Mouse (Mus musculus) CH12.LX (cell line): ENCODE results near the gene Gm20388. TPM values are rescaled to one million over a fixed set of nuclear protein-coding genes. Genes with fewer than 3 reads are reported as not detected.

Experiments
- DNase-seq: peaks from one replicate; pipeline ENCODE4 v3.0.0-alpha.2; 2013; ENCODE audit errors: extremely low read depth
- H3K27ac ChIP-seq: 2 replicates; pipeline ENCODE4 v1.5.1; 2012; ENCODE audit warnings: low read depth, mild to moderate bottlenecking, control low read depth, moderate library complexity; ENCODE audit not compliant: insufficient read depth
- H3K27me3 ChIP-seq: replicated peaks from 2 replicates; pipeline ENCODE3; 2012; ENCODE audit warnings: inconsistent platforms
- H3K36me3 ChIP-seq, 2 experiments: replicated peaks in 1 of 2; 2 replicates each; pipeline versions ENCODE3 to v1.6.1; 2012; ENCODE audit warnings: inconsistent platforms in 1 of 2, low read length in 1 of 2, mild to moderate bottlenecking in 1 of 2, mixed read lengths in 1 of 2, moderate library complexity in 1 of 2; ENCODE audit not compliant: control insufficient read depth in 1 of 2, insufficient read depth in 1 of 2
- H3K4me1 ChIP-seq, 2 experiments: 2 replicates each; pipeline ENCODE4 v1.6.1; 2012; ENCODE audit warnings: inconsistent platforms in 1 of 2, moderate library complexity in 1 of 2; ENCODE audit not compliant: insufficient read depth in 2 of 2, control insufficient read depth in 1 of 2
- H3K4me2 ChIP-seq: 2 replicates; pipeline ENCODE4 v1.6.1; 2012; ENCODE audit warnings: low read depth, mild to moderate bottlenecking, control low read depth; ENCODE audit not compliant: poor library complexity, insufficient read depth, severe bottlenecking
- H3K4me3 ChIP-seq, 3 experiments: fragments of 150-350 bp in 1 of 3; sonication (generic) in 1 of 3; replicated peaks in 1 of 3; 2 replicates each; pipeline versions ENCODE3 to v1.5.1; 2011 to 2012; ENCODE audit warnings: low read depth in 2 of 3, low read length in 2 of 3, mild to moderate bottlenecking in 2 of 3, moderate library complexity in 2 of 3, control low read depth in 1 of 3, improper control_type of control experiment in 1 of 3, inconsistent platforms in 1 of 3, mixed read lengths in 1 of 3; ENCODE audit not compliant: poor library complexity in 1 of 3
- H3K79me2 ChIP-seq: replicated peaks from 2 replicates; pipeline ENCODE4 v1.6.1; 2012; ENCODE audit warnings: mild to moderate bottlenecking, moderate library complexity; ENCODE audit not compliant: control insufficient read depth, poor library complexity, insufficient read depth, severe bottlenecking; ENCODE audit errors: extremely low read depth
- H3K9ac ChIP-seq: 2 replicates; pipeline ENCODE4 v1.6.1; 2012; ENCODE audit warnings: low read depth, mild to moderate bottlenecking, control low read depth, moderate library complexity; ENCODE audit not compliant: insufficient read depth
- H3K9me3 ChIP-seq: replicated peaks from 2 replicates; pipeline ENCODE3; 2012; ENCODE audit warnings: low read length, inconsistent platforms, mixed read lengths
- BHLHE40 ChIP-seq: IDR thresholded peaks from 2 replicates; pipeline ENCODE4 v1.6.1; 2011; ENCODE audit warnings: mild to moderate bottlenecking, low read depth, low read length, improper control_type of control experiment
- CHD1 ChIP-seq: IDR thresholded peaks from 2 replicates; pipeline ENCODE4 v1.6.1; 2012; ENCODE audit warnings: low read depth, low read length, improper control_type of control experiment, inconsistent platforms
- CHD2 ChIP-seq: IDR thresholded peaks from 2 replicates; pipeline ENCODE4 v1.6.1; 2011; ENCODE audit warnings: low read length, improper control_type of control experiment
- CTCF ChIP-seq, 2 experiments: IDR thresholded peaks in 1 of 2; conservative IDR thresholded peaks in 1 of 2; 2 replicates each; pipeline ENCODE4 v1.5.1; 2011 to 2012; ENCODE audit warnings: low read depth in 2 of 2, low read length in 2 of 2, improper control_type of control experiment in 1 of 2, inconsistent platforms in 1 of 2, mild to moderate bottlenecking in 1 of 2, moderate library complexity in 1 of 2
- E2F4 ChIP-seq: IDR thresholded peaks from 2 replicates; pipeline ENCODE4 v1.6.1; 2011; ENCODE audit warnings: low read depth, low read length, improper control_type of control experiment; ENCODE audit not compliant: insufficient replicate concordance
- EP300 ChIP-seq: IDR thresholded peaks from 2 replicates; pipeline ENCODE4 v1.6.1; 2011; ENCODE audit warnings: low read length, improper control_type of control experiment
- ETS1 ChIP-seq: conservative IDR thresholded peaks from 2 replicates; pipeline ENCODE4 v1.6.1; 2012; ENCODE audit warnings: low read depth, mild to moderate bottlenecking, inconsistent platforms, low read length, improper control_type of control experiment, moderate library complexity
- HCFC1 ChIP-seq: IDR thresholded peaks from 2 replicates; pipeline ENCODE4 v1.6.1; 2012; ENCODE audit warnings: low read depth, mild to moderate bottlenecking, inconsistent platforms, low read length, improper control_type of control experiment
- IRF4 ChIP-seq: IDR thresholded peaks from 2 replicates; pipeline ENCODE4 v1.6.1; 2014; ENCODE audit warnings: low read depth, mild to moderate bottlenecking, inconsistent platforms, low read length, improper control_type of control experiment
- JUN ChIP-seq: IDR thresholded peaks from 2 replicates; pipeline ENCODE4 v1.6.1; 2011; ENCODE audit warnings: low read depth, mild to moderate bottlenecking, low read length, improper control_type of control experiment, moderate library complexity; ENCODE audit not compliant: insufficient read depth
- KAT2A ChIP-seq: IDR thresholded peaks from 2 replicates; pipeline ENCODE4 v1.6.1; 2012; ENCODE audit warnings: low read length, improper control_type of control experiment, inconsistent platforms; ENCODE audit not compliant: insufficient replicate concordance
- MAX ChIP-seq: IDR thresholded peaks from 2 replicates; pipeline ENCODE4 v1.6.1; 2011; ENCODE audit warnings: low read length, improper control_type of control experiment
- MEF2A ChIP-seq: IDR thresholded peaks from 2 replicates; pipeline ENCODE4 v1.6.1; 2014; ENCODE audit warnings: low read depth, mild to moderate bottlenecking, inconsistent platforms, low read length, improper control_type of control experiment, borderline replicate concordance
- MXI1 ChIP-seq: IDR thresholded peaks from 2 replicates; pipeline ENCODE4 v1.6.1; 2011; ENCODE audit warnings: mild to moderate bottlenecking, low read depth, low read length, improper control_type of control experiment
- NELFE ChIP-seq: IDR thresholded peaks from 2 replicates; pipeline ENCODE4 v1.6.1; 2011; ENCODE audit warnings: low read depth, low read length, improper control_type of control experiment
- NRF1 ChIP-seq: IDR thresholded peaks from 2 replicates; pipeline ENCODE4 v1.6.1; 2014; ENCODE audit warnings: low read depth, mild to moderate bottlenecking, inconsistent platforms, low read length, improper control_type of control experiment, moderate library complexity
- PAX5 ChIP-seq: IDR thresholded peaks from 2 replicates; pipeline ENCODE4 v1.6.1; 2012; ENCODE audit warnings: low read length, inconsistent platforms, mixed read lengths
- POLR2AphosphoS2 ChIP-seq: IDR thresholded peaks from 2 replicates; pipeline ENCODE4 v1.6.1; 2011; ENCODE audit warnings: low read depth, low read length, improper control_type of control experiment
- RAD21 ChIP-seq: IDR thresholded peaks from 2 replicates; pipeline ENCODE4 v1.6.1; 2011; ENCODE audit warnings: low read depth, mild to moderate bottlenecking, low read length, improper control_type of control experiment, moderate library complexity
- SMC3 ChIP-seq: IDR thresholded peaks from 2 replicates; pipeline ENCODE4 v1.6.1; 2011; ENCODE audit warnings: low read depth, low read length, improper control_type of control experiment
- UBTF ChIP-seq: IDR thresholded peaks from 2 replicates; pipeline ENCODE4 v1.6.1; 2012; ENCODE audit warnings: low read depth, mild to moderate bottlenecking, inconsistent platforms, low read length, improper control_type of control experiment, moderate library complexity
- USF1 ChIP-seq: IDR thresholded peaks from 2 replicates; pipeline ENCODE4 v1.6.1; 2014; ENCODE audit warnings: low read depth, mild to moderate bottlenecking, inconsistent platforms, low read length, improper control_type of control experiment
- ZC3H11A ChIP-seq: IDR thresholded peaks from 2 replicates; pipeline ENCODE4 v1.6.1; 2012; ENCODE audit warnings: low read depth, mild to moderate bottlenecking, inconsistent platforms, low read length, improper control_type of control experiment
- ZKSCAN1 ChIP-seq: IDR thresholded peaks from 2 replicates; pipeline ENCODE4 v1.6.1; 2012; ENCODE audit warnings: low read depth, inconsistent platforms, low read length, improper control_type of control experiment, borderline replicate concordance
- ZMIZ1 ChIP-seq: IDR thresholded peaks from 2 replicates; pipeline ENCODE4 v1.6.1; 2012; ENCODE audit warnings: low read depth, mild to moderate bottlenecking, inconsistent platforms, low read length, improper control_type of control experiment
- dilution Hi-C: fragments of 300-500 bp; cut with MboI; formaldehyde crosslinking; loops from 2 replicates; pipeline ENCODE4 v1.14.3; 2020; ENCODE audit warnings: low sequenced_read_pairs; ENCODE audit not compliant: extremely low pct_unique_long_range_greater_than_20kb, extremely low pct_ligation_motif_present
- in situ Hi-C: fragments of 300-500 bp; cut with MboI; formaldehyde crosslinking; loops from 3 replicates; pipeline ENCODE4 v1.14.3; 2019; ENCODE audit warnings: low sequenced_read_pairs, low pct_ligation_motif_present, low pct_unique_long_range_greater_than_20kb, mixed read lengths
- polyA plus RNA-seq: library from polyadenylated mRNA; unstranded; fragments of >175 nt; gene quantifications from 2 replicates; pipeline ENCODE4 v1.2.1, GENCODE M21; 2012; ENCODE audit warnings: low read depth; ENCODE audit not compliant: insufficient read length
- total RNA-seq, 2 experiments: library from RNA; depleted of rRNA; stranded (reverse); fragments of 300-350 nt in 1 of 2; fragments of >200 nt in 1 of 2; gene quantifications; 2 replicates each; pipeline ENCODE4 v1.2.3; 2012 to 2014

The Gm20388 gene
- total and polyA plus RNA-seq, 3 experiments, result 14.8 to 26.3 (median 22.2) TPM

GRCm38 (mm10) chr8:122018046-122018831, 2107.6 kb downstream of the Gm20388 start:
- H3K9ac ChIP-seq, result no peak overlapping the region
- no peaks in the 10 kb centered on the region for H3K9me3 ChIP-seq
- dilution Hi-C loops, result no loop called here
- no peak for TF ChIP-seq NRF1
- no peak for TF ChIP-seq MAX
- no peak for TF ChIP-seq IRF4
- TF ChIP-seq KAT2A, result no peak
- no peak for TF ChIP-seq CHD1
- TF ChIP-seq UBTF, result no peak
- no peak for TF ChIP-seq USF1
- TF ChIP-seq SMC3, result no peak
- TF ChIP-seq ZC3H11A, result no peak
- no peak for TF ChIP-seq NELFE
- TF ChIP-seq POLR2AphosphoS2, result no peak
- no peak for TF ChIP-seq MEF2A
- TF ChIP-seq MXI1, result no peak
- H3K4me3 ChIP-seq, result no peak overlapping the region
- H3K79me2 ChIP-seq, result no peaks in the 10 kb centered on the region
- H3K36me3 ChIP-seq, result peaks cover 44 to 98% of the 10 kb centered on the region in 2 experiments
- in situ Hi-C loops, result no loop called here
- DNase-seq, result no peak
- no peaks in the 10 kb centered on the region for H3K27me3 ChIP-seq
- no peak overlapping the region for H3K4me2 ChIP-seq
- no peaks in the 10 kb centered on the region for H3K4me1 ChIP-seq
- H3K27ac ChIP-seq, result no peak overlapping the region

DNA sequence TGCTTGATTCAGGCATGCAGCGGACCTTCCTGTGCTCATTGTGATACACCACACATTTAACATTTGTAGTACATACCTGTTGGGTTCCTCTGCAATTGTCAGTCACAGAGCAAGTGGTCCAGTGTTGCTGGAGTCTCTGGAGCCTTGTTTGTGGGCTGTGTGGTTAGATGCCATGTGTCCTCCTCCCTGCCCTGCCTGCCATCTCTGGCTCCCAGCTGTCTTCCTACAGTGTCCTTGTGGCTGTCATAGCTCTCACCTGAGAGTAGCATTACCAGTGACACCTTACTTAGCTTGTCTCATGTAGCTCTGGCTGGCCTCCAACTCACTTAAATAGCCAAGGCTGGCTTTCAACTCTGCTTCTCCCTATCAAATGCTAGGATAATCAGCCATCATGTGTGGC, 2108.5 kb downstream of the Gm20388 start:
- no peaks in the 10 kb centered on the region for H3K4me1 ChIP-seq
- TF ChIP-seq SMC3 (no peak), E2F4 (no peak), MEF2A (no peak), ZMIZ1 (no peak), CTCF (conservative IDR thresholded peaks at IDR 0.05 in 1 of 2, IDR thresholded peaks at IDR 0.05 in 1 of 2; ENCODE audit: low read depth in 2 of 2, low read length in 2 of 2) (no peak), PAX5 (no peak), ZKSCAN1 (no peak), NRF1 (no peak), RAD21 (no peak), HCFC1 (no peak), ETS1 (no peak), USF1 (no peak), JUN (no peak), BHLHE40 (no peak), NELFE (no peak), CHD2 (no peak), EP300 (no peak), CHD1 (no peak), ZC3H11A (no peak)
- H3K9me3 ChIP-seq, result no peaks in the 10 kb centered on the region
- no peak overlapping the region for H3K4me3 ChIP-seq
- peaks cover 54 to 98% of the 10 kb centered on the region in 2 experiments for H3K36me3 ChIP-seq
- no peak overlapping the region for H3K27ac ChIP-seq
- no peaks in the 10 kb centered on the region for H3K27me3 ChIP-seq
- dilution Hi-C loops (no loop called here), in situ Hi-C loops (no loop called here)
- no peak overlapping the region for H3K9ac ChIP-seq
- no peak for DNase-seq
- no peak overlapping the region for H3K4me2 ChIP-seq
- H3K79me2 ChIP-seq, result no peaks in the 10 kb centered on the region
